Mouse (Mus musculus) C2C12 (cell line): Measurements from ENCODE around the gene Pus10. TPM values are rescaled to one million over a fixed set of nuclear protein-coding genes. Genes with fewer than 3 reads are reported as not detected.

Experiments used
- H3K27me3 ChIP-seq: one replicate; pipeline ENCODE4 v1.6.1; 2011; ENCODE audit not compliant: control insufficient read depth, insufficient read depth, insufficient read length
- H3K36me3 ChIP-seq: one replicate; pipeline ENCODE4 v1.6.1; 2011; ENCODE audit not compliant: control insufficient read depth, insufficient read depth
- H3K4me3 ChIP-seq: one replicate; pipeline ENCODE4 v1.5.1; 2011; ENCODE audit warnings: mild to moderate bottlenecking, control low read depth; ENCODE audit not compliant: poor library complexity, insufficient read depth, severe bottlenecking
- H3K79me2 ChIP-seq: one replicate; pipeline ENCODE4 v1.6.1; 2011; ENCODE audit not compliant: control insufficient read depth, insufficient read depth
- H3K79me3 ChIP-seq: one replicate; pipeline ENCODE4 v1.6.1; 2011; ENCODE audit warnings: low read depth, control low read depth
- H3ac ChIP-seq: one replicate; pipeline ENCODE3; 2011; ENCODE audit warnings: low read depth; ENCODE audit not compliant: control insufficient read depth, insufficient read length
- CEBPB ChIP-seq: IDR thresholded peaks from one replicate; pipeline ENCODE4 v1.6.1; 2011; ENCODE audit warnings: low read depth, mild to moderate bottlenecking, control low read depth, moderate library complexity
- CTCF ChIP-seq: IDR thresholded peaks from one replicate; pipeline ENCODE4 v1.5.1; 2011; ENCODE audit not compliant: control insufficient read depth, insufficient read depth, insufficient read length
- FOSL1 ChIP-seq: IDR thresholded peaks from one replicate; pipeline ENCODE4 v1.8.0; 2011; ENCODE audit warnings: mild to moderate bottlenecking, low read length; ENCODE audit not compliant: poor library complexity, insufficient read depth, severe bottlenecking
- MAX ChIP-seq: IDR thresholded peaks from one replicate; pipeline ENCODE4 v1.6.1; 2011; ENCODE audit warnings: mild to moderate bottlenecking, control low read depth
- MYOD1 ChIP-seq: IDR thresholded peaks from one replicate; pipeline ENCODE4 v1.6.1; 2011; ENCODE audit warnings: low read depth; ENCODE audit not compliant: control insufficient read depth, insufficient read length
- MYOG ChIP-seq: IDR thresholded peaks from one replicate; pipeline ENCODE4 v1.6.1; 2011; ENCODE audit not compliant: control insufficient read depth, insufficient read length; ENCODE audit errors: extremely low read depth
- USF1 ChIP-seq: IDR thresholded peaks from one replicate; pipeline ENCODE4 v1.6.1; 2011; ENCODE audit warnings: low read depth, mild to moderate bottlenecking, control low read depth, moderate library complexity
- polyA plus RNA-seq: library from polyadenylated mRNA; unstranded; fragments of >200 nt; fragmentation: generic; extraction: Trizol; gene quantifications from one replicate; pipeline ENCODE4 v1.2.1, GENCODE M21; 2012; ENCODE audit warnings: missing spikeins

Pus10 gene
- polyA plus RNA-seq, 1 experiment: 6.9 TPM

GRCm38 (mm10) chr11:23771507-23772097 is 106.1 kb downstream of the Pus10 start:
- peak overlapping the region; percentile 79 for H3ac ChIP-seq
- H3K4me3 ChIP-seq: peak overlapping the region; percentile 45

GRCm38 (mm10) chr11:23772471-23772870 is 107.0 kb downstream of the Pus10 start:
- no peaks in the 10 kb centered on the region for H3K36me3 ChIP-seq
- peaks cover 18% of the 10 kb centered on the region for H3K79me2 ChIP-seq
- no peaks in the 10 kb centered on the region for H3K27me3 ChIP-seq
- no peaks in the 10 kb centered on the region for H3K79me3 ChIP-seq
- H3K4me3 ChIP-seq: no peak overlapping the region
- TF ChIP-seq USF1: no peak
- no peak for TF ChIP-seq MYOD1
- no peak for TF ChIP-seq CEBPB
- TF ChIP-seq CTCF: no peak
- TF ChIP-seq MYOG: no peak
- no peak for TF ChIP-seq MAX
- no peak for TF ChIP-seq FOSL1
- no peak overlapping the region for H3ac ChIP-seq

More at GRCm38 (mm10) chr11:23771507-23772097, 106.1 kb downstream of the Pus10 start:
- Histone ChIP-seq H3K79me2 (peaks cover 26% of the 10 kb centered on the region), H3K36me3 (no peaks in the 10 kb centered on the region), H3K79me3 (peaks cover 3% of the 10 kb centered on the region), H3K27me3 (no peaks in the 10 kb centered on the region)
- no peak for TF ChIP-seq MAX
- no peak for TF ChIP-seq MYOD1
- TF ChIP-seq CEBPB: no peak
- TF ChIP-seq MYOG: no peak
- TF ChIP-seq CTCF: no peak
- TF ChIP-seq USF1: no peak
- no peak for TF ChIP-seq FOSL1

- Histone ChIP-seq H3ac (no peak overlapping the region), H3K79me3 (no peaks in the 10 kb centered on the region), H3K4me3 (no peak overlapping the region), H3K36me3 (no peaks in the 10 kb centered on the region), H3K27me3 (no peaks in the 10 kb centered on the region), H3K79me2 (no peaks in the 10 kb centered on the region)
- TF ChIP-seq MYOG (no peak), CEBPB (no peak), USF1 (no peak)
Observed at GRCm38 (mm10) chr11:23778787-23779201, 113.3 kb downstream of the Pus10 start.

GRCm38 (mm10) chr11:23782038-23782437 is 116.6 kb downstream of the Pus10 start:
- no peak for TF ChIP-seq MAX
- no peak for TF ChIP-seq CTCF
- TF ChIP-seq USF1: no peak
- TF ChIP-seq CEBPB: no peak
- no peak for TF ChIP-seq FOSL1
- no peak for TF ChIP-seq MYOG
- TF ChIP-seq MYOD1: no peak
- Histone ChIP-seq H3ac (no peak overlapping the region), H3K79me3 (no peaks in the 10 kb centered on the region), H3K27me3 (no peaks in the 10 kb centered on the region), H3K4me3 (no peak overlapping the region), H3K79me2 (no peaks in the 10 kb centered on the region), H3K36me3 (no peaks in the 10 kb centered on the region)

Other genes with a start within 250 kb of the Pus10 start
- gene Ahsa2, start 167.6 kb upstream of the Pus10 start, polyA plus RNA-seq: 52.8 TPM
- gene 1700093K21Rik, start 144.5 kb upstream of the Pus10 start, polyA plus RNA-seq: 1.9 TPM
- gene 0610010F05Rik, start 32.0 kb upstream of the Pus10 start, polyA plus RNA-seq: 3.0 TPM
- 5.6 TPM for gene Pex13, start 285 bp downstream of the Pus10 start, polyA plus RNA-seq
- 0.73 TPM for gene Rel, start 105.3 kb downstream of the Pus10 start, polyA plus RNA-seq
- 2.7 TPM for gene Papolg, start 229.6 kb downstream of the Pus10 start, polyA plus RNA-seq